Mouse (Mus musculus): ENCODE measurements around the gene Ccdc83. TPM values are rescaled to one million over a fixed set of nuclear protein-coding genes. Genes with fewer than 3 reads are reported as not detected.

Ccdc83 gene
- total RNA-seq, 2 experiments from 2014 or later = not detected

Other genes with a start within 250 kb of the Ccdc83 start
- 100 to 1,000 TPM; 114 to 129 TPM for gene Picalm, start 135.6 kb downstream of the Ccdc83 start, total RNA-seq (2021)
- gene Sytl2, start 36.5 kb upstream of the Ccdc83 start, total RNA-seq (2021) = 1 to 10 TPM; 2.1 to 3.3 TPM
- under 1 TPM; 0.20 to 0.31 TPM for gene Ccdc89, start 160.8 kb upstream of the Ccdc83 start, total RNA-seq (2021)
- 10 to 100 TPM; 18.7 to 20.5 TPM for gene Crebzf, start 177.0 kb upstream of the Ccdc83 start, total RNA-seq (2021)
- 100 to 1,000 TPM; 128 to 129 TPM for gene Tmem126a, start 191.5 kb upstream of the Ccdc83 start, total RNA-seq (2021)
- 10 to 100 TPM; 27.2 to 29.4 TPM for gene Tmem126b, start 210.2 kb upstream of the Ccdc83 start, total RNA-seq (2021)
- 1 to 10 TPM; 1.7 to 2.3 TPM for gene Dlg2, start 210.9 kb upstream of the Ccdc83 start, total RNA-seq (2021)